Mouse (Mus musculus) heart, embryonic 13.5 days (tissue): ENCODE measurements around the gene Ppp1r15b. TPM values are rescaled to one million over a fixed set of nuclear protein-coding genes. Genes with fewer than 3 reads are reported as not detected.

Source experiments
- ATAC-seq: fragments of 200-750 bp; cut with Nextera tagmentation; 2 replicates; pipeline ENCODE4 v1.8.0; 2017; ENCODE audit warnings: moderate TSS enrichment; ENCODE audit not compliant: insufficient number of reproducible peaks, low FRiP score, low TSS enrichment; ENCODE audit errors: extremely low read depth
- H3K27ac ChIP-seq: fragments of 300-500 bp; sonication (generic); replicated peaks from 2 replicates; pipeline ENCODE4 v1.5.1; 2015; ENCODE audit warnings: moderate library complexity, mild to moderate bottlenecking, inconsistent platforms
- H3K27me3 ChIP-seq: fragments of 300-500 bp; sonication (generic); replicated peaks from 2 replicates; pipeline ENCODE4 v1.6.1; 2015; ENCODE audit warnings: mild to moderate bottlenecking, inconsistent platforms
- H3K36me3 ChIP-seq: fragments of 300-500 bp; sonication (generic); 2 replicates; pipeline ENCODE4 v1.6.1; 2015; ENCODE audit warnings: mild to moderate bottlenecking, inconsistent platforms
- H3K4me1 ChIP-seq: fragments of 300-500 bp; sonication (generic); 2 replicates; pipeline ENCODE4 v1.6.1; 2015; ENCODE audit warnings: inconsistent platforms
- H3K4me2 ChIP-seq: fragments of 300-500 bp; sonication (generic); 2 replicates; pipeline ENCODE4 v1.6.1; 2015; ENCODE audit warnings: inconsistent platforms, mild to moderate bottlenecking, moderate library complexity
- H3K4me3 ChIP-seq: fragments of 300-500 bp; sonication (generic); 2 replicates; pipeline ENCODE4 v1.5.1; 2015; ENCODE audit warnings: moderate library complexity, mild to moderate bottlenecking, inconsistent platforms
- H3K9ac ChIP-seq: fragments of 300-500 bp; sonication (generic); 2 replicates; pipeline ENCODE4 v1.6.1; 2015; ENCODE audit warnings: inconsistent platforms, mild to moderate bottlenecking, moderate library complexity
- H3K9me3 ChIP-seq: fragments of 300-500 bp; sonication (generic); 2 replicates; pipeline ENCODE4 v1.6.1; 2016; ENCODE audit warnings: inconsistent platforms
- WGBS: fragments of 180-500 bp; shearing (Covaris S2); methylation state at CpG from one replicate; pipeline ENCODE4 v1.1.7; 2015; ENCODE audit warnings: mixed read lengths; 5-methylcytosine and 5-hydroxymethylcytosine counted together
- polyA plus RNA-seq: library from polyadenylated mRNA; unstranded; fragments of >200 nt; fragmentation: Nextera tagmentation; extraction: Ambion mirVana; gene quantifications from 2 replicates; pipeline ENCODE4 v1.2.1, GENCODE M21; 2015

The Ppp1r15b gene
- polyA plus RNA-seq, 1 experiment from 2014 or later, result 24.8 TPM

GRCm38 (mm10) chr1:133162981-133163380 is 32.0 kb downstream of the Ppp1r15b start:
- H3K27me3 ChIP-seq, result peaks cover 82% of the 10 kb centered on the region
- H3K9me3 ChIP-seq, result no peaks in the 10 kb centered on the region
- no peak overlapping the region for H3K9ac ChIP-seq
- peak overlapping the region; percentile 92; the same call in 1 of the 2 replicates for H3K4me2 ChIP-seq
- H3K4me3 ChIP-seq, result peak overlapping the region; percentile 58; the same call in 1 of the 2 replicates
- H3K36me3 ChIP-seq, result no peaks in the 10 kb centered on the region
- WGBS, result 43% methylated on average over 8 of the region's 8 CpGs
- ATAC-seq, result no peak
- H3K27ac ChIP-seq, result no peak overlapping the region
- H3K4me1 ChIP-seq, result peaks cover 32% of the 10 kb centered on the region

- ATAC-seq, result no peak
- no peaks in the 10 kb centered on the region for H3K9me3 ChIP-seq
- H3K27me3 ChIP-seq, result peaks cover 86% of the 10 kb centered on the region
- H3K27ac ChIP-seq, result no peak within 1 kb of the TSS
- WGBS, result under 1% methylated on average over 67 of the region's 68 CpGs
- peak within 1 kb of the TSS; percentile 92 for H3K4me2 ChIP-seq
- peak within 1 kb of the TSS; percentile 80 for H3K9ac ChIP-seq
- H3K4me3 ChIP-seq, result peak within 1 kb of the TSS; percentile 58
- peaks cover 33% of the 10 kb centered on the region for H3K4me1 ChIP-seq
- no peaks in the 10 kb centered on the region for H3K36me3 ChIP-seq
Observed at GRCm38 (mm10) chr1:133163820-133164431, 33.0 kb downstream of the Ppp1r15b start, which contains the start of gene Plekha6. Plekha6 (plus strand) TSS chr1:133164210.

- 0% methylated on average over 10 of the region's 10 CpGs for WGBS
- ATAC-seq, result no peak
- Histone ChIP-seq H3K36me3 (no peaks in the 10 kb centered on the region), H3K27ac (no peak overlapping the region), H3K4me3 (peak overlapping the region; percentile 58), H3K4me2 (peak overlapping the region; percentile 92), H3K27me3 (peaks cover 92% of the 10 kb centered on the region), H3K4me1 (peaks cover 27% of the 10 kb centered on the region), H3K9me3 (no peaks in the 10 kb centered on the region), H3K9ac (peak overlapping the region; percentile 80)
Observed at GRCm38 (mm10) chr1:133164591-133165011, 33.7 kb downstream of the Ppp1r15b start.

- peaks cover 94% of the 10 kb centered on the region for H3K27me3 ChIP-seq
- H3K4me2 ChIP-seq, result peak overlapping the region; percentile 92
- no peak overlapping the region for H3K9ac ChIP-seq
- H3K4me1 ChIP-seq, result peaks cover 27% of the 10 kb centered on the region
- H3K27ac ChIP-seq, result no peak overlapping the region
- 34% methylated on average over 11 of the region's 11 CpGs for WGBS
- H3K9me3 ChIP-seq, result no peaks in the 10 kb centered on the region
- ATAC-seq, result no peak
- no peaks in the 10 kb centered on the region for H3K36me3 ChIP-seq
- H3K4me3 ChIP-seq, result 0 out of 2 replicates have a peak overlapping the region, but pooled peaks have one; percentile 58
Observed at GRCm38 (mm10) chr1:133165111-133165510, 34.2 kb downstream of the Ppp1r15b start.

- Histone ChIP-seq H3K27me3 (peaks cover 79% of the 10 kb centered on the region), H3K4me2 (peak overlapping the region; percentile 30), H3K9ac (no peak overlapping the region), H3K36me3 (no peaks in the 10 kb centered on the region), H3K27ac (no peak overlapping the region), H3K4me1 (peaks cover 24% of the 10 kb centered on the region), H3K4me3 (no peak overlapping the region), H3K9me3 (no peaks in the 10 kb centered on the region)
- ATAC-seq, result no peak
- WGBS, result 33% methylated on average over 19 of the region's 19 CpGs
Observed at GRCm38 (mm10) chr1:133168318-133169060, 37.5 kb downstream of the Ppp1r15b start.

GRCm38 (mm10) chr1:133170196-133170595 is 39.3 kb downstream of the Ppp1r15b start:
- peaks cover 62% of the 10 kb centered on the region for H3K27me3 ChIP-seq

GRCm38 (mm10) chr1:133171357-133171756 is 40.4 kb downstream of the Ppp1r15b start:
- no peak overlapping the region for H3K27ac ChIP-seq
- H3K27me3 ChIP-seq, result peaks cover 53% of the 10 kb centered on the region
- H3K36me3 ChIP-seq, result no peaks in the 10 kb centered on the region
- no peak overlapping the region for H3K4me3 ChIP-seq
- ATAC-seq, result no peak
- no peaks in the 10 kb centered on the region for H3K9me3 ChIP-seq
- 81% methylated on average over 9 of the region's 9 CpGs for WGBS
- peaks cover 9% of the 10 kb centered on the region for H3K4me1 ChIP-seq
- H3K4me2 ChIP-seq, result no peak overlapping the region
- H3K9ac ChIP-seq, result no peak overlapping the region

More at GRCm38 (mm10) chr1:133170196-133170595, 39.3 kb downstream of the Ppp1r15b start:
- H3K36me3 ChIP-seq, result no peaks in the 10 kb centered on the region
- WGBS, result 76% methylated on average over 8 of the region's 8 CpGs
- no peak overlapping the region for H3K4me2 ChIP-seq
- no peak for ATAC-seq
- no peaks in the 10 kb centered on the region for H3K9me3 ChIP-seq
- no peak overlapping the region for H3K9ac ChIP-seq
- peaks cover 9% of the 10 kb centered on the region for H3K4me1 ChIP-seq
- no peak overlapping the region for H3K4me3 ChIP-seq
- no peak overlapping the region for H3K27ac ChIP-seq

- Histone ChIP-seq H3K9me3 (no peaks in the 10 kb centered on the region), H3K4me3 (no peak overlapping the region), H3K9ac (no peak overlapping the region), H3K27ac (no peak overlapping the region), H3K27me3 (peaks cover 30% of the 10 kb centered on the region), H3K4me2 (no peak overlapping the region), H3K36me3 (no peaks in the 10 kb centered on the region), H3K4me1 (no peaks in the 10 kb centered on the region)
- WGBS, result 59% methylated on average over 6 of the region's 6 CpGs
- ATAC-seq, result no peak
Observed at GRCm38 (mm10) chr1:133175150-133175549, 44.2 kb downstream of the Ppp1r15b start.

- ATAC-seq, result no peak
- WGBS, result 35% methylated on average over 8 of the region's 8 CpGs
- peaks cover 26% of the 10 kb centered on the region for H3K27me3 ChIP-seq
Observed at GRCm38 (mm10) chr1:133177480-133178172, 46.7 kb downstream of the Ppp1r15b start.

GRCm38 (mm10) chr1:133178732-133179440 is 47.9 kb downstream of the Ppp1r15b start:
- Histone ChIP-seq H3K4me1 (peaks cover 23% of the 10 kb centered on the region), H3K27me3 (peaks cover 37% of the 10 kb centered on the region), H3K4me2 (no peak overlapping the region), H3K27ac (no peak overlapping the region), H3K9ac (no peak overlapping the region), H3K36me3 (no peaks in the 10 kb centered on the region), H3K4me3 (no peak overlapping the region), H3K9me3 (no peaks in the 10 kb centered on the region)
- WGBS, result 77% methylated on average over 11 of the region's 11 CpGs
- ATAC-seq, result no peak

More at GRCm38 (mm10) chr1:133177480-133178172, 46.7 kb downstream of the Ppp1r15b start:
- no peaks in the 10 kb centered on the region for H3K36me3 ChIP-seq
- no peak overlapping the region for H3K4me3 ChIP-seq
- H3K9ac ChIP-seq, result no peak overlapping the region
- H3K9me3 ChIP-seq, result no peaks in the 10 kb centered on the region
- peaks cover 15% of the 10 kb centered on the region for H3K4me1 ChIP-seq
- no peak overlapping the region for H3K4me2 ChIP-seq
- H3K27ac ChIP-seq, result no peak overlapping the region
